Mouse (Mus musculus): Measurements from ENCODE around the gene Cplane1. TPM values are rescaled to one million over a fixed set of nuclear protein-coding genes. Genes with fewer than 3 reads are reported as not detected.

Gene Cplane1
- polyA plus RNA-seq, 1 experiment from 2014 or later = 10.0 TPM

GRCm38 (mm10) chr15:8319191-8319590, 150.3 kb downstream of the Cplane1 start:
- Histone ChIP-seq H3K9me3 (no peaks in the 10 kb centered on the region), H3K36me3 (peaks cover 77% of the 10 kb centered on the region), H3K27me3 (ENCODE audit: insufficient read depth, poor library complexity, severe bottlenecking) (no peaks in the 10 kb centered on the region), H3K27ac (no peak overlapping the region), H3K4me1 (replicated peaks) (no peaks in the 10 kb centered on the region), H3K4me3 (no peak overlapping the region)
- DNase-seq (ENCODE audit: low spot score) = no peak
- 94% methylated on average over 5 of the region's 5 CpGs for WGBS

Other genes starting within 250 kb of the Cplane1 start
- 76.5 and 86.0 TPM in 2 replicates for gene Wdr70, start 69.9 kb upstream of the Cplane1 start, polyA plus RNA-seq (2016; fragmentation: Nextera tagmentation; extraction: Ambion mirVana)
- gene Nup155, start 59.8 kb upstream of the Cplane1 start, polyA plus RNA-seq (2016; fragmentation: Nextera tagmentation; extraction: Ambion mirVana) = 24.2 and 30.2 TPM in 2 replicates